Mouse (Mus musculus) MEL (cell line): ENCODE results near the gene Olfr924. TPM values are rescaled to one million over a fixed set of nuclear protein-coding genes. Genes with fewer than 3 reads are reported as not detected.

ENCODE experiments used
- DNase-seq: peaks from one replicate; pipeline ENCODE4 v3.0.0; 2011; ENCODE audit warnings: low read depth, low spot score
- H3K27ac ChIP-seq: 2 replicates; pipeline ENCODE4 v1.5.1; 2012; ENCODE audit warnings: low read depth, mild to moderate bottlenecking, control low read depth, low read length, moderate library complexity; ENCODE audit not compliant: control insufficient read depth
- H3K27me3 ChIP-seq, 2 experiments: fragments of 150-350 bp in 1 of 2; sonication (generic) in 1 of 2; 2 replicates each; pipeline ENCODE4 v1.6.1; 2012; ENCODE audit warnings: low read length in 2 of 2, mild to moderate bottlenecking in 2 of 2, improper control_type of control experiment in 1 of 2, moderate library complexity in 1 of 2; ENCODE audit not compliant: insufficient read depth in 2 of 2, control insufficient read depth in 1 of 2
- H3K36me3 ChIP-seq, 2 experiments: 2 replicates each; pipeline ENCODE4 v1.6.1; 2012 to 2014; ENCODE audit warnings: low read length in 2 of 2, improper control_type of control experiment in 1 of 2, inconsistent platforms in 1 of 2, mild to moderate bottlenecking in 1 of 2; ENCODE audit not compliant: insufficient read depth in 2 of 2, control insufficient read depth in 1 of 2
- H3K4me1 ChIP-seq, 2 experiments: fragments of 150-350 bp in 1 of 2; sonication (generic) in 1 of 2; 2 replicates each; pipeline ENCODE4 v1.6.1; 2012; ENCODE audit warnings: low read length in 2 of 2, improper control_type of control experiment in 1 of 2, mild to moderate bottlenecking in 1 of 2; ENCODE audit not compliant: insufficient read depth in 2 of 2, control insufficient read depth in 1 of 2
- H3K4me3 ChIP-seq, 2 experiments: fragments of 150-350 bp in 1 of 2; sonication (generic) in 1 of 2; 2 replicates each; pipeline ENCODE4 v1.5.1; 2012; ENCODE audit warnings: low read depth in 2 of 2, low read length in 2 of 2, mild to moderate bottlenecking in 2 of 2, moderate library complexity in 2 of 2, control low read depth in 1 of 2, improper control_type of control experiment in 1 of 2; ENCODE audit not compliant: control insufficient read depth in 1 of 2, insufficient read depth in 1 of 2
- H3K79me2 ChIP-seq: 2 replicates; pipeline ENCODE4 v1.6.1; 2012; ENCODE audit warnings: mild to moderate bottlenecking, low read length, moderate library complexity; ENCODE audit not compliant: control insufficient read depth, poor library complexity, insufficient read depth
- H3K9ac ChIP-seq: 2 replicates; pipeline ENCODE4 v1.6.1; 2012; ENCODE audit warnings: low read depth, mild to moderate bottlenecking, control low read depth, low read length, moderate library complexity; ENCODE audit not compliant: control insufficient read depth, poor library complexity, severe bottlenecking
- H3K9me3 ChIP-seq: fragments of 150-350 bp; sonication (generic); replicated peaks from 2 replicates; pipeline ENCODE4 v1.6.1; 2012; ENCODE audit warnings: mild to moderate bottlenecking, low read length, improper control_type of control experiment, moderate library complexity; ENCODE audit not compliant: insufficient read depth
- CHD2 ChIP-seq: IDR thresholded peaks from 2 replicates; pipeline ENCODE4 v1.6.1; 2011; ENCODE audit warnings: low read length, improper control_type of control experiment
- CTCF ChIP-seq, 3 experiments: IDR thresholded peaks in 2 of 3; conservative IDR thresholded peaks in 1 of 3; 2 replicates each; pipeline ENCODE4 v1.5.1; 2011 to 2012; ENCODE audit warnings: low read length in 3 of 3, low read depth in 2 of 3, mild to moderate bottlenecking in 2 of 3, improper control_type of control experiment in 1 of 3, inconsistent platforms in 1 of 3, mixed read lengths in 1 of 3, moderate library complexity in 1 of 3; ENCODE audit not compliant: control insufficient read depth in 1 of 3, insufficient read depth in 1 of 3, poor library complexity in 1 of 3, severe bottlenecking in 1 of 3
- ETS1 ChIP-seq: IDR thresholded peaks from 2 replicates; pipeline ENCODE4 v1.6.1; 2012; ENCODE audit warnings: low read depth, mild to moderate bottlenecking, inconsistent platforms, low read length, improper control_type of control experiment, moderate library complexity
- GABPA ChIP-seq: IDR thresholded peaks from 2 replicates; pipeline ENCODE4 v1.6.1; 2012; ENCODE audit warnings: low read depth, mild to moderate bottlenecking, inconsistent platforms, low read length, improper control_type of control experiment, moderate library complexity
- GATA1 ChIP-seq: IDR thresholded peaks from 2 replicates; pipeline ENCODE4 v1.6.1; 2011; ENCODE audit warnings: low read depth, low read length, improper control_type of control experiment
- KAT2A ChIP-seq: conservative IDR thresholded peaks from 2 replicates; pipeline ENCODE4 v1.6.1; 2012; ENCODE audit warnings: low read depth, low read length, improper control_type of control experiment, inconsistent platforms
- MAFK ChIP-seq: IDR thresholded peaks from 2 replicates; pipeline ENCODE4 v1.6.1; 2011; ENCODE audit warnings: low read depth, mild to moderate bottlenecking, low read length, improper control_type of control experiment, borderline replicate concordance
- MYC ChIP-seq: IDR thresholded peaks from 2 replicates; pipeline ENCODE4 v1.6.1; 2011; ENCODE audit warnings: low read depth, mild to moderate bottlenecking, low read length, improper control_type of control experiment, moderate library complexity
- NRF1 ChIP-seq: IDR thresholded peaks from 2 replicates; pipeline ENCODE4 v1.6.1; 2014; ENCODE audit warnings: low read depth, mild to moderate bottlenecking, inconsistent platforms, low read length, improper control_type of control experiment, moderate library complexity; ENCODE audit not compliant: poor library complexity, insufficient read depth, severe bottlenecking
- POLR2AphosphoS5 ChIP-seq: IDR thresholded peaks from 2 replicates; pipeline ENCODE4 v1.6.1; 2012; ENCODE audit warnings: low read depth, borderline replicate concordance, mild to moderate bottlenecking, inconsistent platforms, low read length, moderate library complexity, mixed read lengths
- RAD21 ChIP-seq: IDR thresholded peaks from 2 replicates; pipeline ENCODE4 v1.6.1; 2011; ENCODE audit warnings: mild to moderate bottlenecking, low read depth, low read length, improper control_type of control experiment
- RCOR1 ChIP-seq: IDR thresholded peaks from 2 replicates; pipeline ENCODE4 v1.6.1; 2012; ENCODE audit warnings: low read depth, mild to moderate bottlenecking, inconsistent platforms, low read length, improper control_type of control experiment
- TAL1 ChIP-seq: IDR thresholded peaks from 2 replicates; pipeline ENCODE4 v1.6.1; 2012; ENCODE audit warnings: mild to moderate bottlenecking, inconsistent platforms, low read length, moderate library complexity, mixed read lengths
- TCF12 ChIP-seq: IDR thresholded peaks from 2 replicates; pipeline ENCODE4 v1.6.1; 2014; ENCODE audit warnings: low read depth, mild to moderate bottlenecking, inconsistent platforms, low read length, improper control_type of control experiment, moderate library complexity
- UBTF ChIP-seq: IDR thresholded peaks from 2 replicates; pipeline ENCODE4 v1.6.1; 2012; ENCODE audit warnings: low read depth, mild to moderate bottlenecking, inconsistent platforms, low read length, improper control_type of control experiment, moderate library complexity, borderline replicate concordance; ENCODE audit not compliant: insufficient read depth
- ZKSCAN1 ChIP-seq: IDR thresholded peaks from 2 replicates; pipeline ENCODE4 v1.6.1; 2012; ENCODE audit warnings: low read depth, mild to moderate bottlenecking, inconsistent platforms, low read length, improper control_type of control experiment, moderate library complexity
- polyA plus RNA-seq, 2 experiments: library from polyadenylated mRNA; stranded (reverse) in 1 of 2; unstranded in 1 of 2; fragments of >175 nt in 1 of 2; fragments of >200 nt in 1 of 2; gene quantifications; 2 replicates each; pipeline versions ENCODE4 v1.2.1 to v1.2.4; 2012; ENCODE audit warnings: low replicate concordance in 2 of 2, low read depth in 1 of 2; ENCODE audit not compliant: insufficient read length in 2 of 2, insufficient read depth in 1 of 2, missing spikeins in 1 of 2
- total RNA-seq: library from RNA; depleted of rRNA; stranded (reverse); fragments of 300-350 nt; gene quantifications from 2 replicates; pipeline ENCODE4 v1.2.3, GENCODE M21; 2012; rRNA removed

Gene Olfr924
- total RNA-seq (not detected in 2 replicates), polyA plus RNA-seq (not detected)

- Histone ChIP-seq H3K9me3 (no peaks in the 10 kb centered on the region), H3K9ac (no peak within 1 kb of the TSS), H3K4me3 (no peak within 1 kb of the TSS), H3K79me2 (no peaks in the 10 kb centered on the region), H3K27ac (no peak within 1 kb of the TSS), H3K4me1 (no peaks in the 10 kb centered on the region), H3K27me3 (no peaks in the 10 kb centered on the region), H3K36me3 (no peaks in the 10 kb centered on the region)
- TF ChIP-seq TAL1 (no peak), NRF1 (no peak), UBTF (no peak), KAT2A (no peak), RAD21 (no peak), ETS1 (no peak), RCOR1 (no peak), ZKSCAN1 (no peak), MYC (no peak), GABPA (no peak), CHD2 (no peak)
- DNase-seq, result no peak
These were observed at the start of gene Olfr924 for GRCm38 (mm10) chr9:38844149-38844548. Olfr924 (plus strand) TSS chr9:38844449.

- no peak overlapping the region for H3K4me3 ChIP-seq
- H3K9ac ChIP-seq, result no peak overlapping the region
- no peaks in the 10 kb centered on the region for H3K4me1 ChIP-seq
- DNase-seq, result no peak
- H3K79me2 ChIP-seq, result no peaks in the 10 kb centered on the region
- no peaks in the 10 kb centered on the region for H3K36me3 ChIP-seq
- H3K9me3 ChIP-seq, result no peaks in the 10 kb centered on the region
- no peaks in the 10 kb centered on the region for H3K27me3 ChIP-seq
- TF ChIP-seq MAFK (no peak), CTCF (IDR thresholded peaks at IDR 0.05 in 2 of 3, conservative IDR thresholded peaks at IDR 0.05 in 1 of 3; ENCODE audit: control insufficient read depth in 1 of 3, insufficient read depth in 1 of 3, low read depth in 2 of 3, low read length in 3 of 3, poor library complexity in 1 of 3, severe bottlenecking in 1 of 3) (peak in 1 of 3 experiments; percentile 5; a peak in 1 of 6 replicates), GATA1 (peak; percentile 21; the same call in 1 of the 2 replicates), KAT2A (no peak), POLR2AphosphoS5 (no peak), TCF12 (no peak), RAD21 (peak; percentile 12)
- H3K27ac ChIP-seq, result no peak overlapping the region
These were observed 38.6 kb upstream of the Olfr924 start for GRCm38 (mm10) chr9:38805696-38806095.
